Mouse (Mus musculus) limb, embryonic 13.5 days (tissue): ENCODE data around the gene 4931428F04Rik. TPM values are rescaled to one million over a fixed set of nuclear protein-coding genes. Genes with fewer than 3 reads are reported as not detected.

Source experiments
- ATAC-seq: fragments of 200-750 bp; cut with Nextera tagmentation; 2 replicates; pipeline ENCODE4 v1.8.0; 2017; ENCODE audit warnings: low read depth, moderate number of reproducible peaks, moderate TSS enrichment; ENCODE audit not compliant: low FRiP score
- H3K27ac ChIP-seq: fragments of 300-500 bp; sonication (generic); 2 replicates; pipeline ENCODE4 v1.5.1; 2015; ENCODE audit warnings: inconsistent platforms, mild to moderate bottlenecking, moderate library complexity
- H3K27me3 ChIP-seq: fragments of 300-500 bp; sonication (generic); 2 replicates; pipeline ENCODE4 v1.6.1; 2015; ENCODE audit warnings: mild to moderate bottlenecking, inconsistent platforms
- H3K36me3 ChIP-seq: fragments of 300-500 bp; sonication (generic); 2 replicates; pipeline ENCODE4 v1.6.1; 2015; ENCODE audit warnings: inconsistent platforms, mild to moderate bottlenecking, moderate library complexity
- H3K4me1 ChIP-seq: fragments of 300-500 bp; sonication (generic); 2 replicates; pipeline ENCODE4 v1.6.1; 2015; ENCODE audit warnings: inconsistent platforms
- H3K4me2 ChIP-seq: fragments of 300-500 bp; sonication (generic); replicated peaks from 2 replicates; pipeline ENCODE4 v1.6.1; 2015; ENCODE audit warnings: inconsistent platforms, mild to moderate bottlenecking, moderate library complexity
- H3K4me3 ChIP-seq: fragments of 300-500 bp; sonication (generic); 2 replicates; pipeline ENCODE4 v1.5.1; 2015; ENCODE audit warnings: moderate library complexity, mild to moderate bottlenecking, inconsistent platforms
- H3K9ac ChIP-seq: fragments of 300-500 bp; sonication (generic); 2 replicates; pipeline ENCODE4 v1.6.1; 2015; ENCODE audit warnings: mild to moderate bottlenecking, inconsistent platforms
- H3K9me3 ChIP-seq: fragments of 300-500 bp; sonication (generic); 2 replicates; pipeline ENCODE4 v1.6.1; 2016; ENCODE audit warnings: inconsistent platforms
- WGBS: fragments of 180-500 bp; shearing (Covaris S2); methylation state at CpG from one replicate; pipeline ENCODE4 v1.1.7; 2015; 5-methylcytosine and 5-hydroxymethylcytosine counted together
- polyA plus RNA-seq: library from polyadenylated mRNA; unstranded; fragments of >200 nt; fragmentation: Nextera tagmentation; extraction: Ambion mirVana; gene quantifications from 2 replicates; pipeline ENCODE4 v1.2.1, GENCODE M21; 2015

The 4931428F04Rik gene
- polyA plus RNA-seq, 1 experiment from 2014 or later: 16.3 TPM

- no peak overlapping the region for H3K9ac ChIP-seq
- peaks cover 77% of the 10 kb centered on the region for H3K36me3 ChIP-seq
- 84% methylated on average over 11 of the region's 11 CpGs for WGBS
- H3K27ac ChIP-seq: no peak overlapping the region
- H3K27me3 ChIP-seq: no peaks in the 10 kb centered on the region
- no peak overlapping the region for H3K4me3 ChIP-seq
- no peaks in the 10 kb centered on the region for H3K4me1 ChIP-seq
- ATAC-seq: no peak
- no peak overlapping the region for H3K4me2 ChIP-seq
- no peaks in the 10 kb centered on the region for H3K9me3 ChIP-seq
Measured at GRCm38 (mm10) chr8:105318662-105319190, 29.1 kb upstream of the 4931428F04Rik start.

DNA sequence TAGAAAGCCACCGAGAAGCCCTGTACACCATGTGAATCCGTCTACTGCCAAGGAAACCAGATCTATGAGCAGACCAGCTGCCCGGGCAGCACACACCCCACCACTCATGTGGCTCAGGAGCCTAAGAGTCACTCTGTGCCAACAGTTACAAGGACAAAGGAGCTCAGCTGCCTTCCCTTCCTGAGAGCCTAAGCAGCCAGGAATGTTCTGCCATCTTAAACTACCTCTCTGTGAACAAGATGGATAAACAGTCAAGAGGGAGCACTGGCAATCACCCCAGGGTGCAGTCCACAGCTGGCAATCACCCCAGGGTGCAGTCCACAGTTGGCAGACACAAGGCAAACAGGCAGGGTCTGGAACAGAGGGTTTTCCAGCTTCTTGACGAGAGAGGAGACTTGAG is 28.3 kb upstream of the 4931428F04Rik start:
- H3K4me1 ChIP-seq: no peaks in the 10 kb centered on the region
- no peaks in the 10 kb centered on the region for H3K9me3 ChIP-seq
- no peak overlapping the region for H3K4me3 ChIP-seq
- 82% methylated on average over 4 of the region's 4 CpGs for WGBS
- H3K27me3 ChIP-seq: no peaks in the 10 kb centered on the region
- ATAC-seq: no peak
- no peak overlapping the region for H3K4me2 ChIP-seq
- no peak overlapping the region for H3K27ac ChIP-seq
- no peak overlapping the region for H3K9ac ChIP-seq
- H3K36me3 ChIP-seq: peaks cover 81% of the 10 kb centered on the region

DNA sequence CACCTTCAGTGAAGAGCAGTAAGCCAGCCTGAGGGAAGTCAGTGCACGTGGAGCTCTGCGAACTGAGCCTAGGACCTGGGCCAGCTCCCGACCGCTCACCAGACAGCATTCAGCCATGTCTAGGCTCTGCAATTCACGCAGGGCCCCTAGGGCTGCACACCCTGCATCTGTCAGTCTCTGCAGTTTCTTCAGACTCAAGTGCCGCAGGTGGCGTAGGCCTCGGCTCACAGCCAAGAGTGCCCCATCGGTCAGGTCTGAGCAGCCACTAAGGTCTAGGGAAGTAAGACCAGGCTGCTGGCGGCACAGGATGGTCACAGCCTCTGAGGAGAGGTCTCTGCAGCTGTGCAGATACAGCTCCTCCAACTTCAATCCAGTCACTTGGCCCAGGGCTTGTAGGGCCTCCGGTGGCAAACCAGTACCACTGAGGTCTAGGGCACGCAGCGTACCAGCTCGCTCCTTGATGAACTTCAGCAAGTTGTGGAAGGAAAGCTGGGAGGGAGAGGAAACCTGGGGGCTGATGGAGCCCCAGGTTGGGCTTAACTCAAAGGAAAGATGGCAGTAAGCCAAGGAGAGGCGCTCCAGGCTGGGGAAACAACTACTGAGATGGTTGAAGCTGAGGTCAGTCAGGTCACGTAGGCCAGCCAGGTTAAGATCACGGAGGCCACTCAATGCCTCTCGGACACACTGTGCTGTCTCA is 25.6 kb upstream of the 4931428F04Rik start:
- Histone ChIP-seq H3K4me1 (no peaks in the 10 kb centered on the region), H3K36me3 (peaks cover 95% of the 10 kb centered on the region), H3K4me2 (no peak overlapping the region), H3K27me3 (no peaks in the 10 kb centered on the region), H3K9ac (no peak overlapping the region), H3K27ac (no peak overlapping the region), H3K9me3 (no peaks in the 10 kb centered on the region), H3K4me3 (no peak overlapping the region)
- ATAC-seq: no peak
- 90% methylated on average over 18 of the region's 18 CpGs for WGBS

GRCm38 (mm10) chr8:105313622-105314402 is 24.1 kb upstream of the 4931428F04Rik start:
- no peak overlapping the region for H3K4me3 ChIP-seq
- ATAC-seq: no peak
- H3K36me3 ChIP-seq: peaks cover 95% of the 10 kb centered on the region
- WGBS: 74% methylated on average over 9 of the region's 9 CpGs
- H3K4me2 ChIP-seq: no peak overlapping the region
- no peaks in the 10 kb centered on the region for H3K9me3 ChIP-seq
- no peak overlapping the region for H3K27ac ChIP-seq
- no peaks in the 10 kb centered on the region for H3K27me3 ChIP-seq
- H3K9ac ChIP-seq: no peak overlapping the region
- no peaks in the 10 kb centered on the region for H3K4me1 ChIP-seq

- Histone ChIP-seq H3K4me2 (no peak overlapping the region), H3K27ac (no peak overlapping the region), H3K27me3 (no peaks in the 10 kb centered on the region), H3K9ac (no peak overlapping the region), H3K4me3 (no peak overlapping the region), H3K36me3 (peaks cover 95% of the 10 kb centered on the region), H3K4me1 (no peaks in the 10 kb centered on the region), H3K9me3 (no peaks in the 10 kb centered on the region)
- WGBS: 89% methylated on average over 8 of the region's 8 CpGs
- ATAC-seq: no peak
Measured at GRCm38 (mm10) chr8:105312891-105313481, 23.3 kb upstream of the 4931428F04Rik start.

GRCm38 (mm10) chr8:105311718-105312117 is 22.1 kb upstream of the 4931428F04Rik start:
- H3K9me3 ChIP-seq: no peaks in the 10 kb centered on the region
- H3K36me3 ChIP-seq: peaks cover 95% of the 10 kb centered on the region
- WGBS: 90% methylated on average over 1 of the region's 1 CpGs
- H3K9ac ChIP-seq: no peak overlapping the region
- no peak overlapping the region for H3K4me2 ChIP-seq
- H3K27me3 ChIP-seq: no peaks in the 10 kb centered on the region
- no peak overlapping the region for H3K27ac ChIP-seq
- no peak for ATAC-seq
- H3K4me3 ChIP-seq: no peak overlapping the region
- peaks cover under 1% of the 10 kb centered on the region; the same call in 1 of the 2 replicates for H3K4me1 ChIP-seq

GRCm38 (mm10) chr8:105310118-105310517 is 20.5 kb upstream of the 4931428F04Rik start:
- no peak for ATAC-seq
- WGBS: 88% methylated on average over 8 of the region's 8 CpGs
- no peak overlapping the region for H3K4me2 ChIP-seq

DNA sequence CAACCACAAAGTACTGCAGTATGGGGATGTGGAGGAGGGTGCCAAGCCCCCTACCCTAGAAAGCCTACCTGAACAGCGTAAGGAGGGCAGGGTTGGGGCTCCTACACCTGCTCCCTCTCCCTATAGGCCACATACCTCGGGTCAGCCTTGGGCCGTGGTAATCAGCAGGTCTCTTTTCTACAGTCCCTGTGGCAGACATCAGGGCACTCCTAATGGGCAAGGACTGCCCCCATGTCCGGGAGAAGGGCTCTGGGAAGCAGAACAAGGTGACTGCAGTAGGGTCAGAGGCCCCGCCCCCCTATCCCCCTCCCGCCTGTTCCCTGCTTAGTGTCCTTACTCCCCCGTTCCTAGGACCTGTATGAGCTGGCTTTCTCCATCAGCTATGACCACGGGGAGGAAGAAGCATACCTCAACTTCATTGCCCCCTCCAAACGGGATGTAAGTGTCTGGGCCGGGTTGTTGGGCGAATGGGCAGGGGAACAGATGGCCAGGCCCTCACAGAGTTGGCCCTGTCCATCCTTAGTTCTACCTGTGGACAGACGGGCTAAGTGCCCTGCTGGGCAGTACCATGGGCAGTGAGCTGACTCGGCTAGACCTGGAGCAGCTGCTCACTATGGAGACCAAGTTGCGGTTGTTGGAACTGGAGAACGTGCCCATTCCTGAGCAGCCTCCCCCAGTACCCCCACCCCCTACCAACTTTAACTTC is 19.6 kb upstream of the 4931428F04Rik start:
- H3K36me3 ChIP-seq: peaks cover 82% of the 10 kb centered on the region
- H3K27me3 ChIP-seq: no peaks in the 10 kb centered on the region
- no peak overlapping the region for H3K4me2 ChIP-seq
- WGBS: 81% methylated on average over 15 of the region's 15 CpGs
- peaks cover 23% of the 10 kb centered on the region for H3K4me1 ChIP-seq
- H3K9me3 ChIP-seq: no peaks in the 10 kb centered on the region
- no peak for ATAC-seq
- H3K4me3 ChIP-seq: no peak overlapping the region
- H3K27ac ChIP-seq: no peak overlapping the region
- no peak overlapping the region; the same call in 1 of the 2 replicates for H3K9ac ChIP-seq

More at GRCm38 (mm10) chr8:105310118-105310517, 20.5 kb upstream of the 4931428F04Rik start:
- H3K36me3 ChIP-seq: peaks cover 83% of the 10 kb centered on the region
- no peak overlapping the region for H3K4me3 ChIP-seq
- peaks cover 16% of the 10 kb centered on the region for H3K4me1 ChIP-seq
- no peak overlapping the region for H3K9ac ChIP-seq
- no peaks in the 10 kb centered on the region for H3K9me3 ChIP-seq
- no peaks in the 10 kb centered on the region for H3K27me3 ChIP-seq
- no peak overlapping the region for H3K27ac ChIP-seq

DNA sequence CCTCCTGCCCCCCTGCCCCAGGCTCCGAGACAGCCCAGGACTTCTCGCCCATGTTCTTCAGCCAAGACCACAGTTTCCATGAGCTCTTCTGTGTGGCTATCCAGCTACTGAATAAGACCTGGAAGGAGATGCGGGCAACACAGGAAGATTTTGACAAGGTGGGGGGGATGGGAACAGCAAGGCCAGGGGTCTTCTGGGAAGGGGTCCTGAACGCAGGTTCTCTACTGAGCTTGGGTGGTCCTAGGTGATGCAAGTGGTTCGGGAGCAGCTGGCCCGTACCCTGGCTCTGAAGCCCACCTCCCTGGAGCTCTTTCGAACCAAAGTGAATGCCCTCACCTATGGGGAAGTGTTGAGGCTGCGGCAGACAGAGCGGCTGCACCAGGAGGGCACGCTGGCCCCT is 18.8 kb upstream of the 4931428F04Rik start:
- peaks cover 81% of the 10 kb centered on the region for H3K36me3 ChIP-seq
- WGBS: 92% methylated on average over 10 of the region's 10 CpGs
- no peak overlapping the region for H3K4me3 ChIP-seq
- no peak overlapping the region for H3K9ac ChIP-seq
- H3K4me2 ChIP-seq: no peak overlapping the region
- H3K27ac ChIP-seq: no peak overlapping the region
- ATAC-seq: no peak
- H3K9me3 ChIP-seq: no peaks in the 10 kb centered on the region
- H3K4me1 ChIP-seq: peaks cover 24% of the 10 kb centered on the region
- H3K27me3 ChIP-seq: no peaks in the 10 kb centered on the region

DNA sequence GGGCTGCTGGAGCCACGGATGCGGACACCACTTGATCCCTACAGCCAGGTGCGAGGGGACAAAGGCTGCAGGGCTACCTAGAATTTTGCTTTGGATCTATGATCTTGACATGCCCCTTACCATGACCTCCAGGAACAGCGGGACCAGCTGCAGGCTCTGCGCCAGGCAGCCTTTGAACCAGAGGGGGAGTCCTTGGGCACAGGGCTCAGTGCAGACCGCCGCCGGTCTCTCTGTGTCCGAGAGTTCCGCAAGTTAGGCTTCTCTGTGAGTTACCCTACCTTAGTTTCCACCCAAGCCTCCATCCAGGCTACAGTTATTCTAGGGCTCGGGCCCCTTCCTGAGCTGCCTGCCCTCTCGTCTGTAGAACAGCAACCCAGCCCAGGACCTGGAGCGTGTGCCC is 18.0 kb upstream of the 4931428F04Rik start:
- Histone ChIP-seq H3K4me1 (peaks cover 24% of the 10 kb centered on the region), H3K36me3 (peaks cover 79% of the 10 kb centered on the region), H3K27me3 (no peaks in the 10 kb centered on the region), H3K9me3 (no peaks in the 10 kb centered on the region), H3K9ac (no peak overlapping the region), H3K4me3 (no peak overlapping the region), H3K27ac (no peak overlapping the region), H3K4me2 (no peak overlapping the region)
- ATAC-seq: no peak
- 96% methylated on average over 13 of the region's 13 CpGs for WGBS

DNA sequence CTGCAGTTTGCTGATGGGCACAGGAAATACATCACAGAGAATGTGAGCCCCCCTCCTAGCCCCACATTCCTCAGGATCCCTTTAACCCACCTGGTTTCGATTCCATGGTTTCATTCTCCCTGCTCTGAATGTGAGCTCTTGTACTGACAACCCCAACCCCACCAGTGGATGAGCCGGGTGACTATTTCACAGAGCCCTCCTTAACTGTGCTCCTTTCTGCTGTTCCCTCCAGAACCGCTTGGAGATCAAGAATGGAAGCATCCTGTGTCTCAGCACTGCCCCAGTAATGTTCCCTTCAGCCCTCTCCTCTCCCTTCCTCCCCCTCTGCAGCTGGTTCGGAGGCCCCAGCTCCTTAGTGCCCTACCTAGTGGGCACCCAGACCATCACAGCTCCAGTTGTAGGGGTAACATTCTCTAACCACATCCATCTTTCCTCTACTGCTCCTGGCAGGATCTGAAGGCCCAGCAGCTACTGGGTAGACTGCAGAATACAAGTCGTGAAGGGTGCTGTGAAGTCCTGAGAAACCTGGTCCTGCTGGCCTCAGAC is 16.6 kb upstream of the 4931428F04Rik start:
- no peaks in the 10 kb centered on the region for H3K9me3 ChIP-seq
- peaks cover 24% of the 10 kb centered on the region for H3K4me1 ChIP-seq
- 38% methylated on average over 5 of the region's 5 CpGs for WGBS
- H3K27me3 ChIP-seq: no peaks in the 10 kb centered on the region
- peak overlapping the region; percentile 58 for H3K9ac ChIP-seq
- ATAC-seq: peak; percentile 12; the same call in 1 of the 2 replicates
- peak overlapping the region; percentile 70 for H3K27ac ChIP-seq
- H3K4me2 ChIP-seq: peak overlapping the region; percentile 72
- H3K4me3 ChIP-seq: peak overlapping the region; percentile 40
- peaks cover 79% of the 10 kb centered on the region for H3K36me3 ChIP-seq
